Mouse (Mus musculus): ENCODE data around the gene Eif3d.

DNA sequence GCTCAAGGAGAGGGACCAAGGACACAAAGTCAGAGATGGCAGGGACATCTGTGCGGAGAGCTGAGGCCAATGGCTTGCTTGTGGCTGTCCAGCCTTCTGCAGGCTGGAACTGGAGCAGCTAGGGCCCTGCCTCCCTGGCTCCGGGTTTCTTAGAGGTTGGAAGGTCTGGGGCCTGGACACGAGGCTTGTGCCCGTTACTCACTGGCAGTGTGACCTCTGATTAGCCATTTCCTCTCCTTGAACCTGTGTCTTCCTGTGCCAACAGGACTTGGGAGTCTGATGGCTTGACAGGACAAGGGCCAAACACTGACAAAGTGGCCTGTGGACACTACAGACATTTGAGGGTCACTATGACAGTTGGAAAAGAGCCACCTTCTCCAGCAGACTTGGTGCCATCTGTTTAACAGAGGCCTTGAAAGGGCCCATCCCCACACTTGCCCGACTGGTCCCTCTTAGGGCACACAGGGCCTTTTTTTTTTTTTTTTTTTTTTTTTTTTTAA is 10.6 kb upstream of the Eif3d start:
- TF ChIP-seq CTCF (IDR thresholded peaks at IDR 0.05; ENCODE audit: low read depth, low read length) (no peak), GATA1 (IDR thresholded peaks at IDR 0.05; ENCODE audit: borderline replicate concordance, low read length) (no peak), POLR2AphosphoS5 (IDR thresholded peaks at IDR 0.05; ENCODE audit: insufficient replicate concordance, low read depth, low read length) (no peak)
